Mouse (Mus musculus): ENCODE results near the gene Cldn7. TPM values are rescaled to one million over a fixed set of nuclear protein-coding genes. Genes with fewer than 3 reads are reported as not detected.

Gene Cldn7
- total and polyA plus RNA-seq, 3 experiments, result 0.31 to 0.36 TPM; not detected in 1

GRCm38 (mm10) chr11:69997070-69997509 is 32.5 kb downstream of the Cldn7 start (continued):
- no peak for TF ChIP-seq USF2 (IDR thresholded peaks at IDR 0.05; ENCODE audit: borderline replicate concordance in 1 of 2, insufficient read depth in 1 of 2, low read depth in 1 of 2, low read length in 2 of 2)
- TF ChIP-seq ELF1 (IDR thresholded peaks at IDR 0.05; ENCODE audit: low read depth, low read length), result no peak

DNA sequence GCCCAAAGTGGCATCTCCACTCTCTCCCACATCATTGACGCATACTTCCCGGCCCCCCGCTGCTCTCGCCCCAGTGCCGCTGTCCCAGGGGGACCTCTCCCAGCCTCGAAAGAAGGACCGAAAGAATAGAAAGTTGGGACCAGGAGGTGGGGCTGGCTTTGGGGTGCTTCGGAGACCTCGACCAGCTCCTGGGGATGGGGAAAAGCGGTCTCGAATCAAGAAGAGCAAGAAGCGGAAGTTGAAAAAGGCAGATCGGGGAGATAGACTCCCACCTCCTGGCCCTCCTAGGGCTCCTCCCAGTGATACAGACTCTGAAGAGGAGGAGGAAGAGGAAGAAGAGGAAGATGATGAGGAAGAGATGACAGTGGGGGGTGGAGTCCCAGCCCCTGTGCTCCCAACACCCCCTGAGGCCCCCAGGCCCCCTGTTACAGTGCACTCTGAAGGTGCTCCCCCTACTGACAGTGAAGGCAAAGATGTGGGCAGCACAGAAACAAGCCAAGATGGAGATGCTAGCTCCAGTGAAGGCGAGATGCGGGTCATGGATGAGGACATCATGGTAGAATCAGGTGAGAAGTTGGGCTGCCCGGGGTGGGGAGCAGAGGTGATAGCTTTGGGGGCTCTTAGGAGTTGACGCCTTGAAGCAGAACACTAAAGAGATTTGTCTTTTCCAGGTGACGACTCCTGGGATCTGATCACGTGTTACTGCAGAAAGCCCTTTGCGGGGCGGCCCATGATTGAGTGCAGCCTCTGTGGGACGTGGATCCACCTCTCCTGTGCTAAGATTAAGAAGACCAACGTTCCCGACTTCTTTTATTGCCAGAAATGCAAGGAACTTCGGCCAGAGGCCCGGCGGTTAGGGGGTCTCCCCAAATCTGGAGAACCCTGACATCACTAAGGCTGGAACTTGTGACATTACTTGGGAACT is 34.2 kb downstream of the Cldn7 start:
- Histone ChIP-seq H3K27ac (ENCODE audit: control insufficient read depth, low read depth, low read length) (peak overlapping the region; percentile 83), H3K9ac (ENCODE audit: control insufficient read depth, low read depth, low read length, poor library complexity, severe bottlenecking) (peak overlapping the region; percentile 47), H3K4me1 (ENCODE audit: control insufficient read depth in 1 of 2, insufficient read depth in 2 of 2, low read length in 2 of 2) (peaks cover 16 to 41% of the 10 kb centered on the region in 2 experiments), H3K4me3 (ENCODE audit: control insufficient read depth in 1 of 2, insufficient read depth in 1 of 2, low read depth in 2 of 2, low read length in 2 of 2) (peak overlapping the region in 1 of 2 experiments; percentile 17; a peak in 2 of 4 replicates), H3K27me3 (ENCODE audit: control insufficient read depth in 1 of 2, insufficient read depth in 2 of 2, low read length in 2 of 2) (no peaks in the 10 kb centered on the region), H3K79me2 (ENCODE audit: control insufficient read depth, insufficient read depth, low read length, poor library complexity) (peaks cover 50% of the 10 kb centered on the region), H3K36me3 (ENCODE audit: control insufficient read depth in 1 of 2, insufficient read depth in 2 of 2, low read length in 2 of 2) (peaks cover 8 to 47% of the 10 kb centered on the region in 2 experiments), H3K9me3 (replicated peaks; ENCODE audit: insufficient read depth, low read length) (no peaks in the 10 kb centered on the region)
- DNase-seq (ENCODE audit: low read depth, low spot score), result peak; percentile 90
- TF ChIP-seq MYB (IDR thresholded peaks at IDR 0.05; ENCODE audit: low read depth, low read length), result no peak
- TF ChIP-seq RAD21 (IDR thresholded peaks at IDR 0.05; ENCODE audit: low read depth, low read length), result no peak
- TF ChIP-seq CHD2 (IDR thresholded peaks at IDR 0.05; ENCODE audit: low read length), result no peak
- TF ChIP-seq USF1 (IDR thresholded peaks at IDR 0.05; ENCODE audit: low read depth, low read length), result peak; percentile 57
- TF ChIP-seq ZMIZ1 (IDR thresholded peaks at IDR 0.05; ENCODE audit: low read depth, low read length), result no peak
- TF ChIP-seq BHLHE40 (IDR thresholded peaks at IDR 0.05; ENCODE audit: borderline replicate concordance, low read depth, low read length), result peak; percentile 32; the same call in 1 of the 2 replicates
- TF ChIP-seq MXI1 (IDR thresholded peaks at IDR 0.05; ENCODE audit: low read depth, low read length), result no peak; the same call in 1 of the 2 replicates
- peak; percentile 79 for TF ChIP-seq ELF1 (IDR thresholded peaks at IDR 0.05; ENCODE audit: low read depth, low read length)
- peak; percentile 36; the same call in 1 of the 2 replicates for TF ChIP-seq NELFE (IDR thresholded peaks at IDR 0.05; ENCODE audit: low read depth, low read length)
- TF ChIP-seq E2F4 (IDR thresholded peaks at IDR 0.05; ENCODE audit: borderline replicate concordance, low read depth, low read length), result no peak
- peak; percentile 47; the same call in 1 of the 2 replicates for TF ChIP-seq MYC (IDR thresholded peaks at IDR 0.05; ENCODE audit: low read depth, low read length)
- TF ChIP-seq MAX (IDR thresholded peaks at IDR 0.05; ENCODE audit: low read length), result 0 out of 2 replicates have a peak, but pooled peaks have one; percentile 33
- TF ChIP-seq POLR2A (IDR thresholded peaks at IDR 0.05; ENCODE audit: control insufficient read depth in 1 of 2, insufficient read depth in 1 of 2, low read depth in 1 of 2, low read length in 2 of 2, poor library complexity in 1 of 2), result peak in 1 of 2 experiments; percentile 38; a peak in 2 of 4 replicates
- TF ChIP-seq TAL1 (IDR thresholded peaks at IDR 0.05; ENCODE audit: low read length), result no peak
- no peak for TF ChIP-seq ZNF384 (IDR thresholded peaks at IDR 0.05; ENCODE audit: low read depth, low read length)
- TF ChIP-seq CTCF (IDR thresholded peaks at IDR 0.05 in 2 of 3, conservative IDR thresholded peaks at IDR 0.05 in 1 of 3; ENCODE audit: control insufficient read depth in 1 of 3, insufficient read depth in 1 of 3, low read depth in 2 of 3, low read length in 3 of 3, poor library complexity in 1 of 3, severe bottlenecking in 1 of 3), result peak; percentile 36 to 47 (median 38); a peak in 5 of 6 replicates
- TF ChIP-seq MAFK (IDR thresholded peaks at IDR 0.05; ENCODE audit: borderline replicate concordance, low read depth, low read length), result no peak
- no peak for TF ChIP-seq POLR2AphosphoS5 (IDR thresholded peaks at IDR 0.05; ENCODE audit: borderline replicate concordance, low read depth, low read length)
- peak; percentile 62 to 68; a peak in 3 of 4 replicates for TF ChIP-seq EP300 (IDR thresholded peaks at IDR 0.05; ENCODE audit: low read depth in 1 of 2, low read length in 2 of 2)
- TF ChIP-seq RCOR1 (IDR thresholded peaks at IDR 0.05; ENCODE audit: low read depth, low read length), result peak; percentile 56; the same call in 1 of the 2 replicates
- TF ChIP-seq TCF12 (IDR thresholded peaks at IDR 0.05; ENCODE audit: low read depth, low read length), result no peak
- peak; percentile 85 for TF ChIP-seq GATA1 (IDR thresholded peaks at IDR 0.05; ENCODE audit: low read depth, low read length)
- TF ChIP-seq ETS1 (IDR thresholded peaks at IDR 0.05; ENCODE audit: low read depth, low read length), result peak; percentile 55; the same call in 1 of the 2 replicates
- peak; percentile 72 for TF ChIP-seq HCFC1 (IDR thresholded peaks at IDR 0.05; ENCODE audit: low read depth, low read length)
- no peak for TF ChIP-seq ZC3H11A (IDR thresholded peaks at IDR 0.05; ENCODE audit: low read depth, low read length)
- TF ChIP-seq MAZ (IDR thresholded peaks at IDR 0.05; ENCODE audit: low read depth, low read length), result peak; percentile 87
- TF ChIP-seq NRF1 (IDR thresholded peaks at IDR 0.05; ENCODE audit: insufficient read depth, low read depth, low read length, poor library complexity, severe bottlenecking), result no peak
- no peak for TF ChIP-seq JUND (IDR thresholded peaks at IDR 0.05; ENCODE audit: low read depth, low read length)
- no peak for TF ChIP-seq UBTF (IDR thresholded peaks at IDR 0.05; ENCODE audit: borderline replicate concordance, insufficient read depth, low read depth, low read length)
- TF ChIP-seq GABPA (IDR thresholded peaks at IDR 0.05; ENCODE audit: low read depth, low read length), result no peak
- no peak for TF ChIP-seq TBP (IDR thresholded peaks at IDR 0.05; ENCODE audit: low read depth, low read length)
